Mouse (Mus musculus) liver, postnatal 0 days (tissue): ENCODE measurements at regions not wholly inside any gene's neighbourhood (a gene's known extent, or its start where the extent isn't known, plus 50 kb on each side); places are given as distances from the start of the nearest gene placed in this dataset.

Source experiments
- ATAC-seq: fragments of 200-750 bp; cut with Nextera tagmentation; 2 replicates; pipeline ENCODE4 v1.8.0; 2017; ENCODE audit warnings: mild to moderate bottlenecking, moderate library complexity
- DNase-seq: peaks from one replicate; pipeline ENCODE4 v3.0.0-alpha.2; 2016
- H3K27ac ChIP-seq: fragments of 300-500 bp; sonication (generic); 2 replicates; pipeline ENCODE4 v1.5.1; 2014; ENCODE audit warnings: antibody characterized with exemption, moderate library complexity, mild to moderate bottlenecking, low read depth
- H3K27me3 ChIP-seq: fragments of 300-500 bp; sonication (generic); 2 replicates; pipeline ENCODE4 v1.6.1; 2014; ENCODE audit warnings: low read length, control low read depth, mixed read lengths; ENCODE audit not compliant: insufficient read depth
- H3K36me3 ChIP-seq: fragments of 300-500 bp; sonication (generic); replicated peaks from 2 replicates; pipeline ENCODE4 v1.6.1; 2014; ENCODE audit warnings: mild to moderate bottlenecking, control low read depth, low read length, moderate library complexity, mixed read lengths; ENCODE audit not compliant: insufficient read depth
- H3K4me1 ChIP-seq: fragments of 300-500 bp; sonication (generic); 2 replicates; pipeline ENCODE4 v1.6.1; 2014; ENCODE audit warnings: antibody characterized with exemption, mild to moderate bottlenecking, control low read depth; ENCODE audit not compliant: insufficient read depth
- H3K4me2 ChIP-seq: fragments of 300-500 bp; sonication (generic); 2 replicates; pipeline ENCODE4 v1.6.1; 2014; ENCODE audit warnings: low read depth, mild to moderate bottlenecking, low read length, moderate library complexity, mixed read lengths
- H3K4me3 ChIP-seq: fragments of 300-500 bp; sonication (generic); 2 replicates; pipeline ENCODE4 v1.5.1; 2014; ENCODE audit warnings: low read depth, low read length
- H3K9ac ChIP-seq: fragments of 300-500 bp; sonication (generic); replicated peaks from 2 replicates; pipeline ENCODE4 v1.6.1; 2014; ENCODE audit warnings: mild to moderate bottlenecking, moderate library complexity
- H3K9me3 ChIP-seq: fragments of 300-500 bp; sonication (generic); 2 replicates; pipeline ENCODE4 v1.6.1; 2016; ENCODE audit warnings: mild to moderate bottlenecking, control low read depth, low read length, mixed read lengths
- CTCF ChIP-seq: sonication (generic); IDR thresholded peaks from 2 replicates; pipeline ENCODE4 v1.5.1; 2016; ENCODE audit warnings: antibody characterized with exemption, low read depth
- EP300 ChIP-seq: IDR thresholded peaks from 2 replicates; pipeline ENCODE4 v1.6.1; 2016; ENCODE audit warnings: antibody characterized with exemption, low read depth, mild to moderate bottlenecking
- WGBS: fragments of 180-500 bp; shearing (Covaris S2); extraction: QIAGEN DNeasy Blood & Tissue Kit; methylation state at CpG from one replicate; pipeline ENCODE4 v1.1.7; 2014; ENCODE audit not compliant: insufficient replicate concordance; 5-methylcytosine and 5-hydroxymethylcytosine counted together

DNA sequence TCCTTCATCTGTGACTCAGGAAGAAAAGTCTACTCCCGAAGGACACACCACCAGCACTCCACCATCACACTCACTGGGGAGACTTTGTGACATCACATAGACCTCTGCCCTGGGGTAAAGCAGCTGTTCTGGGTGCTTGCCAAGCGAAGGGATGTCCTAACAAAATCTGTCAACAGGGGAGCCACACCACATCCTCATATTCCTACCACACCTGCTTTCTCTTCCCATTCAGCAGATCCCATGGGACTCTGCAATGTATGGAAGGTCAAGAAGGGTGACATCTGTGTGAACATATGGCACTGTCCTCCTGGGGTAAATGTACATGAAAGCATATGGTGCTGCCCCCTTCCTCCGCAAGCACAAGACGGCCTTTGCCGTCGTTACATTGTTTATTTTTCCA lies 375.5 kb downstream of the Etv1 start:
- H3K4me2 ChIP-seq = no peak overlapping the region
- no peak overlapping the region for H3K4me3 ChIP-seq
- no peaks in the 10 kb centered on the region for H3K36me3 ChIP-seq
- no peak overlapping the region for H3K27ac ChIP-seq
- H3K27me3 ChIP-seq = no peaks in the 10 kb centered on the region
- DNase-seq (no peak), ATAC-seq (no peak)
- TF ChIP-seq CTCF = no peak
- no peak for TF ChIP-seq EP300
- H3K9me3 ChIP-seq = no peaks in the 10 kb centered on the region
- 80% methylated on average over 6 of the region's 6 CpGs for WGBS
- no peaks in the 10 kb centered on the region for H3K4me1 ChIP-seq
- no peak overlapping the region for H3K9ac ChIP-seq

DNA sequence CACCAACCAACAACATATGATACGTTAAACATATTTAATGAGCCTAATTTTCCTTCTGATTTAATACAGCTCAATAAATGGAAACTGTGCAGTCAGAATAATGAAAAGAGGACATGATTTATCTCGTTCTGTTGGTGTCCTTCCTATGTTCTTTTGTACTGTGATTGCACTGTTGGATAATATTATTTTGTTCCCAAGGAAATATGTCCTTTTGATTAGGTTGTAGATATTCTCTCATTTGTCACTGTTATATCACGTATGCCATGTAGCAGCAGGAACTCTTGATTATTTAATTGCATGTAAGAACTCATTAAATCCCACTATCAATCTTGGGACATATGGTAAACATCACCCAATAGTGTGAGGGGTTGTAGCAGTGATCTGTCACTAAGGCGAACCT lies 397.8 kb downstream of the Etv1 start:
- DNase-seq = no peak
- no peak for ATAC-seq
- H3K4me1 ChIP-seq = no peaks in the 10 kb centered on the region
- no peaks in the 10 kb centered on the region for H3K9me3 ChIP-seq
- TF ChIP-seq EP300 = no peak
- no peak for TF ChIP-seq CTCF
- no peaks in the 10 kb centered on the region for H3K27me3 ChIP-seq
- no peak overlapping the region for H3K4me2 ChIP-seq
- no peak overlapping the region for H3K27ac ChIP-seq
- WGBS = 54% methylated on average over 4 of the region's 4 CpGs
- H3K4me3 ChIP-seq = no peak overlapping the region
- H3K9ac ChIP-seq = no peak overlapping the region
- H3K36me3 ChIP-seq = no peaks in the 10 kb centered on the region

DNA sequence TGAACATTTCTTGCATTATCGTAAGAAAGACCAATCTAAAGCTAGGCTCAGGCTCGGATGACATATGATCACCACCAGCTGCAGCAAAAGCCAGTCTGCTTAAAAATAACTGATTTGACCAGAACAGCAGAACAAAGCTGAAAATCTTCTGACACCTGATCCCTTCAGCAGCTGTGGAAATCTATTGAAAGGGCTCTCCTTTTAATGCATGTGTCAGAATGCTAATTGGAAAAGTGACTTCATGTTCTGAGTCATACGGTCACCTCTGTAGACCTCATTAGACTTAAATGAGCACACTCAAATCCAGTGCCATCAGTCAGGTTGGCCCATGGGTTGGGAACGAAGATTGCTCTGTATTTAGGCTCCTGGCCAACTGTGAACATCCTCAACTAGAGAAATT lies 444.9 kb downstream of the Etv1 start:
- no peak overlapping the region for H3K4me3 ChIP-seq
- no peaks in the 10 kb centered on the region for H3K36me3 ChIP-seq
- no peaks in the 10 kb centered on the region for H3K4me1 ChIP-seq
- no peak overlapping the region for H3K4me2 ChIP-seq
- TF ChIP-seq CTCF = no peak
- no peak for TF ChIP-seq EP300
- WGBS = 70% methylated on average over 4 of the region's 4 CpGs
- H3K27ac ChIP-seq = no peak overlapping the region
- no peaks in the 10 kb centered on the region for H3K9me3 ChIP-seq
- ATAC-seq (no peak), DNase-seq (no peak)
- H3K9ac ChIP-seq = no peak overlapping the region
- no peaks in the 10 kb centered on the region for H3K27me3 ChIP-seq

DNA sequence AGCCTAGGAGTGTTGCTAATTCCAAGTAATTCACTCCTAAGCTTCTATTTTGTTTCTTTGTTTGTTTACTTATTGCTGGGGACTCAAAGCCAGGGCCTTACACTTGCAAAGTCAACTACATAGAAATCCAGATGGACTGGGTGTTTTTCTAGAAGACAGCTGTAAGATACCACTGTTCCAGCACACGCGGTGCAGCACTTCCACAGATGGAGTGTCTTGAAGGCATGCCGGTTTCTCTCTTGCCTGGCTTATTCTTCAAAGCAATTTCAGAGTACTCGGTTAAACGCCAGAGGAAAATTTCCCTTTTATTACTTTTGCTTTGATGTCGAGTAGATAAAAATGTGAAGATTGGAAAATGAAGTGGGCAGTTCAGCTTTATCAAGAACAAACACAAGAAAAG lies 477.4 kb downstream of the Etv1 start:
- DNase-seq = no peak
- Histone ChIP-seq H3K36me3 (no peaks in the 10 kb centered on the region), H3K4me3 (no peak overlapping the region), H3K27ac (no peak overlapping the region), H3K4me2 (no peak overlapping the region), H3K9me3 (no peaks in the 10 kb centered on the region), H3K9ac (no peak overlapping the region), H3K4me1 (no peaks in the 10 kb centered on the region), H3K27me3 (no peaks in the 10 kb centered on the region)
- WGBS = 79% methylated on average over 6 of the region's 6 CpGs
- ATAC-seq = no peak
- TF ChIP-seq EP300 (no peak), CTCF (no peak)

DNA sequence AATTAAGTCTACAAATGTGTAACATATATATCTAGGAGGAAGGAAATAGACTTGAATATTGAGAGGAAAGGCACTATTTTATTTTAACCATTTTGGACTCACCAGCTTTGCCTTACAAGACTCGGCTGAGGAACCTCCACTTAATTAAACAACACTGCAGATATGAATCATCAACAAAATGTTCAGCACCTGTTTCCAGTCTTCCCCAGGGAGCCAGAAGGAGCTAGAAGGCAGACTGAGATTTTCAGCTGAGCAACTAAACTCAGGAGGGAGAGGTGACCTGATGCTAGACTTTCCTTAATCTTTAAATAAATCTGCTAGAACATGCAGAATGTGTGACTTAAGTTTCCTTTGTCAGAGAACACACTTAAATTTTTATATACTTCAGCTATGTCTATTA lies 478.4 kb downstream of the Etv1 start:
- H3K27me3 ChIP-seq = no peaks in the 10 kb centered on the region
- no peaks in the 10 kb centered on the region for H3K9me3 ChIP-seq
- no peak overlapping the region for H3K9ac ChIP-seq
- DNase-seq (no peak), ATAC-seq (no peak)
- no peaks in the 10 kb centered on the region for H3K36me3 ChIP-seq
- no peaks in the 10 kb centered on the region for H3K4me1 ChIP-seq
- WGBS = 63% methylated on average over 1 of the region's 1 CpGs
- TF ChIP-seq CTCF (no peak), EP300 (no peak)
- no peak overlapping the region for H3K4me2 ChIP-seq
- no peak overlapping the region for H3K4me3 ChIP-seq
- no peak overlapping the region for H3K27ac ChIP-seq

DNA sequence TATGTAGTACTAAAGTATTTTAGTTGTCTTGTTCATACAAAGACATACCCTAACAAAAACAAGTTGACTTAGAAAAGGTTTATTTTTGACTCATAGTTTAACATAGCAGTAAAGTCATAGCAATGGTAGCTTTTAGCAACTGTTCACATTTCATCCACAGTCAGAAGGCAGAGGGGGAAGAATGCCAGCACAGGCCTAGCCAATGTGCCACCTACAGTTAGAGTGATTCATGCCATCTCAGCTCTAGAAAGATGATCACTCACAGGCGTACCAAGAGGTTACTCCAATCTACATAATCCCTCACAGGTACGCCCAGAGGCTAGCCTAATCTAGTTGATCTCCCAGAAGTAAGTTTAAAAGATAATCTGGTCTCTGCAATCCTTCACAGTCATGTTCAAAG lies 510.5 kb downstream of the Etv1 start:
- no peaks in the 10 kb centered on the region for H3K36me3 ChIP-seq
- no peak overlapping the region for H3K27ac ChIP-seq
- 59% methylated on average over 2 of the region's 2 CpGs for WGBS
- H3K9me3 ChIP-seq = no peaks in the 10 kb centered on the region
- H3K4me2 ChIP-seq = no peak overlapping the region
- no peak for TF ChIP-seq CTCF
- no peak for TF ChIP-seq EP300
- no peaks in the 10 kb centered on the region for H3K27me3 ChIP-seq
- no peak overlapping the region for H3K4me3 ChIP-seq
- no peaks in the 10 kb centered on the region for H3K4me1 ChIP-seq
- DNase-seq (no peak), ATAC-seq (no peak)
- H3K9ac ChIP-seq = no peak overlapping the region
